Mouse (Mus musculus) hindbrain, embryonic 16.5 days (tissue): ENCODE measurements around the gene Adcy2. TPM values are rescaled to one million over a fixed set of nuclear protein-coding genes. Genes with fewer than 3 reads are reported as not detected.

Experiments
- ATAC-seq: fragments of 200-750 bp; cut with Nextera tagmentation; 2 replicates; pipeline ENCODE4 v1.8.0; 2017; ENCODE audit warnings: moderate TSS enrichment, moderate library complexity
- H3K27ac ChIP-seq: fragments of 300-500 bp; sonication (generic); 2 replicates; pipeline ENCODE4 v1.5.1; 2014; ENCODE audit warnings: low read depth, mild to moderate bottlenecking, control low read depth, low read length, moderate library complexity
- H3K27me3 ChIP-seq: fragments of 300-500 bp; sonication (generic); replicated peaks from 2 replicates; pipeline ENCODE4 v1.6.1; 2014; ENCODE audit warnings: low read length; ENCODE audit not compliant: control insufficient read depth, insufficient read depth
- H3K36me3 ChIP-seq: fragments of 300-500 bp; sonication (generic); 2 replicates; pipeline ENCODE4 v1.6.1; 2014; ENCODE audit warnings: mild to moderate bottlenecking, low read length, moderate library complexity, mixed read lengths; ENCODE audit not compliant: control insufficient read depth, insufficient read depth
- H3K4me1 ChIP-seq: fragments of 300-500 bp; sonication (generic); 2 replicates; pipeline ENCODE4 v1.6.1; 2014; ENCODE audit warnings: low read depth, low read length; ENCODE audit not compliant: control insufficient read depth, insufficient read depth
- H3K4me2 ChIP-seq: fragments of 300-500 bp; sonication (generic); 2 replicates; pipeline ENCODE4 v1.6.1; 2014; ENCODE audit warnings: mild to moderate bottlenecking, low read length, control low read depth, moderate library complexity
- H3K4me3 ChIP-seq: fragments of 300-500 bp; sonication (generic); 2 replicates; pipeline ENCODE4 v1.5.1; 2014; ENCODE audit warnings: mild to moderate bottlenecking, low read length, control low read depth, moderate library complexity
- H3K9ac ChIP-seq: fragments of 300-500 bp; sonication (generic); 2 replicates; pipeline ENCODE4 v1.6.1; 2014; ENCODE audit warnings: low read depth, mild to moderate bottlenecking, control low read depth, low read length, moderate library complexity
- H3K9me3 ChIP-seq: fragments of 300-500 bp; sonication (generic); 2 replicates; pipeline ENCODE4 v1.6.1; 2014; ENCODE audit warnings: mild to moderate bottlenecking, low read length, moderate library complexity; ENCODE audit not compliant: control insufficient read depth
- WGBS: fragments of 180-500 bp; shearing (Covaris S2); extraction: QIAGEN DNeasy Blood & Tissue Kit; methylation state at CpG from one replicate; pipeline ENCODE4 v1.1.7; 2014; 5-methylcytosine and 5-hydroxymethylcytosine counted together
- polyA plus RNA-seq: library from polyadenylated mRNA; unstranded; fragments of >200 nt; fragmentation: Nextera tagmentation; extraction: Ambion mirVana; gene quantifications from 2 replicates; pipeline ENCODE4 v1.2.1, GENCODE M21; 2015

Gene Adcy2
- polyA plus RNA-seq, 1 experiment from 2014 or later: 7.7 TPM

DNA sequence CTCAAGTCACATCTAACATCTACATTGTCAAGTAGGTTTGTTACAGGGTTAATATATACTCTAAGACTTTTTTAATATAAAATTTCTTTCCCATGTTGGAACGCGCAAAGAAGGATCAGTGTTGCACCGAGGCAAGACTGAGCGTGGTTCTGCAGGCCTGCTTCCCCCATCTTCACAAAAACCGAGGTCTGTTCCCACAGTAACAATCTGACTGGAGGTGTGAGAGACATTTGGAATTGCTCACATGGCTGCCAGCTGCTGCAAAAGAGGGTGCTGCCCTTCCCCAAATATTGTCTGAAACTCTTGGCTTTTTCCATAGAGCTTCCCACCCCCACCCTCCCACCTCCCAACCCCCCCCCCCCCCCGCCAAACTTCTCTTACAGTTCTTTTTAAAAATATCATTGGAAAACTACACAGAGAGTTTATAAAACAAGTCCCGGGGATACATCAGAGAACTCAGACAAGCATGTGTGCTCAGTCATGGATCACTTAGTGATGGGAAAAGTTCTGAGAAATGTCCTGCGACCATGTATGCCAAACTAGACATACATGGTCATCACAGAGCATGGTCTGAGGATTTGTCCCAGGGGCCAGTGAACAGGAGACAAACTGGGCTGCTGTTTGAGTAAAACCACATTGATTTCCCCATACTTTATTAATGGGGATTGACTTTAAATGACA is 67.6 kb downstream of the Adcy2 start:
- H3K27me3 ChIP-seq: no peaks in the 10 kb centered on the region
- H3K9ac ChIP-seq: no peak overlapping the region
- no peak overlapping the region for H3K27ac ChIP-seq
- no peak overlapping the region for H3K4me2 ChIP-seq
- no peaks in the 10 kb centered on the region for H3K4me1 ChIP-seq
- ATAC-seq: no peak
- no peak overlapping the region for H3K4me3 ChIP-seq
- WGBS: 89% methylated on average over 8 of the region's 8 CpGs
- no peaks in the 10 kb centered on the region for H3K36me3 ChIP-seq
- no peaks in the 10 kb centered on the region for H3K9me3 ChIP-seq

DNA sequence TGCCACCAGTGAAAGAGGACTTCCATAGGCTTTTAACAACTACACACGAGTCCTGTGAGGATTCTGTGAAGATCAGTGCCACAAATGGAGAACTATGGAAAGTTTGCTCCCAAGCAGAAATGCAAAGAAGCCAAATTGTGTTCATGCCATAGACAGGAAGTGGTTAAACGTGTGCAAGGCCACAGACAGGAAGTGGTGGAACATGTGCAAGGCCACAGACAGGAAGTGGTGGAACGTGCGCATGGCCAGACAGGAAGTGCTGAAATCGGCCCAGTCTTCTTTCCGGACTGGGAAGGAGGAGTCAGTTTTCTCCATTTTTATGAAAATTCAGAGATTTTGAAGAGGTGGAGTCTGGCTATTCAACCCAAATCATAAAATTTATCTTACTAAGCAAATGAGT is 70.9 kb downstream of the Adcy2 start:
- 88% methylated on average over 6 of the region's 6 CpGs for whole genome bisulfite sequencing
- no peak for ATAC-seq

GRCm38 (mm10) chr13:68913666-68914288 is 85.6 kb downstream of the Adcy2 start:
- no peak for ATAC-seq
- Histone ChIP-seq H3K9me3 (no peaks in the 10 kb centered on the region), H3K4me3 (no peak overlapping the region), H3K9ac (no peak overlapping the region), H3K27me3 (no peaks in the 10 kb centered on the region), H3K27ac (no peak overlapping the region), H3K4me2 (no peak overlapping the region), H3K36me3 (no peaks in the 10 kb centered on the region), H3K4me1 (no peaks in the 10 kb centered on the region)
- 92% methylated on average over 11 of the region's 11 CpGs for WGBS

More for the DNA sequence above, 70.9 kb downstream of the Adcy2 start:
- Histone ChIP-seq H3K27ac (no peak overlapping the region), H3K36me3 (no peaks in the 10 kb centered on the region), H3K4me2 (no peak overlapping the region), H3K9me3 (no peaks in the 10 kb centered on the region), H3K27me3 (no peaks in the 10 kb centered on the region), H3K9ac (no peak overlapping the region), H3K4me3 (no peak overlapping the region), H3K4me1 (no peaks in the 10 kb centered on the region)

DNA sequence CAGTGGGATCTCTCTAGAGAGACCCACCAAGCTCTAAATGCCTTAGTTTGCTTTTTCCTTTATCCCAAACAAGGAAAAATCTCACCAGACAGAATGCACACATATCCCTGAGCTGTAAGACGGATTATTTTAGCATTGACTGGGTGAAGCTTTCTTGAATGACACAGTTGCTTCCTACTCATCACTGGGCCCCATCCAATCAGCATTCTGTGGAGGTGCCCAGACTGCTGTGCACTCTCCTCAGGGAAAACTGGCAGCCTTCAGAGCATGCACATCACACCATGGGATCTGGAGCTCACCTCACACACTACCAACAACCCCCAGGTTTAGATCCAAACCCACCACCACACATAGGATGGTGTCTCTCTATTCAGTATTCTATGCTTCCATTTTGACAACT is 92.7 kb downstream of the Adcy2 start:
- no peak for ATAC-seq
- no peak overlapping the region for H3K27ac ChIP-seq
- H3K4me3 ChIP-seq: no peak overlapping the region
- H3K9ac ChIP-seq: no peak overlapping the region
- H3K4me1 ChIP-seq: no peaks in the 10 kb centered on the region
- no peaks in the 10 kb centered on the region for H3K36me3 ChIP-seq
- no peaks in the 10 kb centered on the region for H3K9me3 ChIP-seq
- H3K27me3 ChIP-seq: no peaks in the 10 kb centered on the region
- WGBS: 63% methylated on average over 1 of the region's 1 CpGs
- H3K4me2 ChIP-seq: no peak overlapping the region

DNA sequence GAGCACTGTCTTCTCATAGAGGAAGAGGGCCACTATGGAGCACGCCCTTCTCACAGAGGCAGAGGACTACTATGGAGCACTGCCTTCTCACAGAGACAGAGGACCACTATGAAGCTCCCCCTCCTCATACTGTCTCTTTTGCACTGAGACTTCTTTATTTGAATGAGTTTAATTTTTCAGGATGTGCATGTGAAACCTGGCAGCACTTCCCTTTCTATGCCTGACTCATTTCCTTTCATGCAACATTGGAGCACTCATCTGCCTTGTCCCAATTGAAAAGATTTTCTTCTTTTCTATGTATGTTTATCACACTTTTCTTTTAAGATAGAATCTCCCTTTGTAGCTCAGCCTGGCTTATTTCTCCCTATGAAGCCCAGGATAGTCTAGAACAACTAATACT is 96.6 kb downstream of the Adcy2 start:
- Histone ChIP-seq H3K4me2 (no peak overlapping the region), H3K4me1 (no peaks in the 10 kb centered on the region), H3K27me3 (no peaks in the 10 kb centered on the region), H3K9me3 (no peaks in the 10 kb centered on the region), H3K36me3 (no peaks in the 10 kb centered on the region), H3K4me3 (no peak overlapping the region), H3K9ac (no peak overlapping the region), H3K27ac (no peak overlapping the region)
- no peak for ATAC-seq
- 86% methylated on average over 1 of the region's 1 CpGs for WGBS

DNA sequence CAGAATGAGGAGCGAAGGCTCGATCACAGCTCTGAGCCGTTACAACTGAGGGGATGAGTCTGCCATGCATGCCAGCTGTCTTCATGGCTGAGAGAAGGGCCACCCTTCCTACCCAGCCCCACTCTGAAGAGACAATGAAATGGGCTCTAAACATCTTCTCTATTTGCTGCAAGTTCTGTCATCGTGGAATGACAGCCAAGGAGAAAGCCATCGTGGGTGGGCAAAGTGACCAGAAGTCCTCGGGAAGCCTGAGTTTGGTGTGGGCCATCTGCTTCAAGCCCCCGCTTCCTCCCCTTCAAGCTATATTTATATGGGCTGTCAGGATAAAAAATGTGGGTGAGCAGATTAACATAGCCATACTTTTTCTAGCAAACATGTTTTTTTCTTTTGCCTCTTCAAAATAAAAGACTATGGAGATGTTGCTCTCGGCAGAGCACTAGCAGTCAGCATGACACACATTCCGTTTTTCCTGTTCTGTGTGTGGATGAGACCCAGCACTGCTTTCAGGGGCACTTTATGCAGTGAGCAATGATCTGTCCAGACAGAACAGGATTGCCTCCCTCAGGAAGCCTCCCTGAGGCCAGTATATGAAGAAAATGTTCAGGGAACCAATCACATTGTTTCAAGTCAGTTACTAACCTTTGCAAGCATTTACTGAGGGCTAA is 109.3 kb downstream of the Adcy2 start:
- no peak overlapping the region for H3K4me3 ChIP-seq
- WGBS: 91% methylated on average over 9 of the region's 9 CpGs

GRCm38 (mm10) chr13:68868776-68869175 is 130.6 kb downstream of the Adcy2 start:
- H3K9me3 ChIP-seq: no peaks in the 10 kb centered on the region
- H3K4me3 ChIP-seq: no peak overlapping the region
- H3K36me3 ChIP-seq: no peaks in the 10 kb centered on the region
- H3K4me1 ChIP-seq: no peaks in the 10 kb centered on the region
- 97% methylated on average over 6 of the region's 6 CpGs for WGBS
- ATAC-seq: no peak
- H3K9ac ChIP-seq: no peak overlapping the region
- H3K27me3 ChIP-seq: no peaks in the 10 kb centered on the region
- H3K27ac ChIP-seq: no peak overlapping the region
- H3K4me2 ChIP-seq: no peak overlapping the region

More for the DNA sequence above, 109.3 kb downstream of the Adcy2 start:
- Histone ChIP-seq H3K4me2 (no peak overlapping the region), H3K27me3 (no peaks in the 10 kb centered on the region), H3K27ac (no peak overlapping the region), H3K4me1 (no peaks in the 10 kb centered on the region), H3K36me3 (no peaks in the 10 kb centered on the region), H3K9ac (no peak overlapping the region), H3K9me3 (no peaks in the 10 kb centered on the region)
- no peak for ATAC-seq

DNA sequence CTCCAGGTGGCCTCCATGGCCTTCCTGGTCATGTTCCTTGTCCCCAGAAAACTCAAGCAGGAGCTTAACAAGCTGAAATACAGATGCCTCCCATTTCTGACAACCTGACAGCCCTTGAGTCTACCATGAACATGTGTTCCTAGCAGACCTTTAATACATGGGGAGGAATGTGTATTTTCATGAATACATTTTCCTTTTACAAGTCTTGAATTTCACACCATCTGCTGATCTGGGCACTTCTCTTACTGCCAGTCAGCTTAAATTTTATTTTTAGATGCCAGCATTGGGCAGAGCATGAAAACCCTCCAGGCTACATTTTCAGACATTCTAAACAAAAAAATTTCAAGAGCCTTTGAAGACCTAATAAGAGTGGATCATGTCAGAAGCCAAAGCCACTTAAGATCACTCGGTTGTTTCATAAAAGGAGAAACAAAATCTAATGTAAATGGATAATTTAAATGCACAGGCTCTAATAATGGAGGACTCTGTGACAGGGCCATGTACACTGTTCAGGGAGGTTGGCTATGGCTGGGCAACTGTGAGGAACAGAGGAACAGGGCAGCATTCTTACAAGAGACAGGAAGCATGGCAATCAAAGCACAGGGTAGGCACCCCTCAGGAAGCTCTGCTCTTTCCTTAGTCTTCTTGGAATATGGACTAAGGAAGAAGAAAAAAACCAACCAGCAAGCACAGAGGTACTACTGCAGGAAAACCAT is 131.2 kb downstream of the Adcy2 start:
- H3K27me3 ChIP-seq: no peaks in the 10 kb centered on the region
- H3K4me2 ChIP-seq: no peak overlapping the region
- no peak overlapping the region for H3K4me3 ChIP-seq
- no peaks in the 10 kb centered on the region for H3K36me3 ChIP-seq
- 74% methylated on average over 1 of the region's 1 CpGs for WGBS
- H3K27ac ChIP-seq: no peak overlapping the region
- ATAC-seq: no peak
- H3K9ac ChIP-seq: no peak overlapping the region
- H3K4me1 ChIP-seq: no peaks in the 10 kb centered on the region
- H3K9me3 ChIP-seq: no peaks in the 10 kb centered on the region

- H3K4me1 ChIP-seq: no peaks in the 10 kb centered on the region; the same call in 1 of the 2 replicates
- H3K27ac ChIP-seq: no peak overlapping the region
Observed at GRCm38 (mm10) chr13:68860036-68860435, 139.3 kb downstream of the Adcy2 start.

More at GRCm38 (mm10) chr13:68860036-68860435, 139.3 kb downstream of the Adcy2 start:
- H3K4me3 ChIP-seq: no peak overlapping the region
- no peaks in the 10 kb centered on the region for H3K27me3 ChIP-seq
- H3K9ac ChIP-seq: no peak overlapping the region
- H3K36me3 ChIP-seq: no peaks in the 10 kb centered on the region
- H3K4me2 ChIP-seq: no peak overlapping the region
- ATAC-seq: no peak
- WGBS: 25% methylated on average over 4 of the region's 4 CpGs
- no peaks in the 10 kb centered on the region for H3K9me3 ChIP-seq
